Mouse (Mus musculus): ENCODE results near the gene Pon1.

Pon1 gene

GRCm38 (mm10) chr6:5136046-5136445 is 57.7 kb downstream of the Pon1 start:
- DNase-seq (ENCODE audit: low spot score in 2 of 2) = no peak

DNA sequence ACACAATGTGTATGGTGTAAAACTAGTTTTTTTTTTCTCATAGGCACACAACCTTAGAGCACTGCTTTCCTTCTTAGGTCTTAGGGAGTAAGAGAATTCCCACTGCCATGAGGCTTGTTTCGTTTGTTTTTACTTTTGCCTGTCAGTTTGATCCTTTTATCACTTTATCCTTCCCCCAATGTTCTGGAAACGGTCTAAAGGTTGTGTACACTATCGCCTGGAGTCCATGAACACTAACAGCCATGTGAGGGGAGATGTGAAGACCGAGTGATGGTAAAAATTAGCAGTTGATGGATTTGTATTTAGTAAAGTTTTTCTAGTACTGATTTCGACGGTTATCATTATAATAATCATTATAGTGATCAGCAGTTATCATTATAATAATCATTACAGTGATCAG is 58.8 kb downstream of the Pon1 start:
- no peak for DNase-seq (ENCODE audit: low spot score in 2 of 2)

DNA sequence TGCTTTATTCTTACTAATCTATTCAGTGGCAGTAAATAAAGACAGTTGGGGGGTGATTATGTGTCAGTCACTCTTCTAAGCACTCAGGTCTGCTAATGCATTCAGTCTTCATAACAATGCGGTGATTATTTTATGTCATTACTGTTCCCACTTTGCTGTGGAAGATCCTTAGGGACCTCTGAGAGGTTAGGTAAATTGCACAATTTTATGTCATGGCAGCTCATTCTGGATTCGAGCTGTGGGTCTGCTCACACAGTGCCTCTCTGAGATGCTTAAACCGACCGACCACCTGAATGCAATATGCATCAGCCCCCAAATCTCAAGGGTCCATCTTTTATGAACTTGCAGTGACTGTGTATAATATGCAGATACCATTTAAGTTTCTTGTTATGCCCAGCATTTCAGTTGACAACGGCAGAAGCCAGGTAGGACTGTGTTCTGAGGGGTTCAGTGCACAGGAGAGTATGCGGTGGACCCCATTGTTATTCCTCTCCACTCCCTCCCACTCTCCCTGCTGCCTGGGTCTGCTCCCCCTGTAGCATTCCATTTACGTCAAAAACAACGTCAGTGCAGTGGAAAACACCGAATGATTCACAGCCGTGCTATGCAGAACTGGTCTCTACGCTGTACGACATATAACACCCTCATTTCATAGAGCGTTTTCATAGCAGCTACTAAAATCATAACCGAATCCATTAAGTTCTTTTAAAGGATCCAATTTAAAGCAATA is 64.2 kb downstream of the Pon1 start:
- no peak for DNase-seq (ENCODE audit: low spot score in 2 of 2)

- DNase-seq (ENCODE audit: low spot score in 2 of 2) = no peak
Observed at GRCm38 (mm10) chr6:5120229-5120628, 73.5 kb downstream of the Pon1 start.

DNA sequence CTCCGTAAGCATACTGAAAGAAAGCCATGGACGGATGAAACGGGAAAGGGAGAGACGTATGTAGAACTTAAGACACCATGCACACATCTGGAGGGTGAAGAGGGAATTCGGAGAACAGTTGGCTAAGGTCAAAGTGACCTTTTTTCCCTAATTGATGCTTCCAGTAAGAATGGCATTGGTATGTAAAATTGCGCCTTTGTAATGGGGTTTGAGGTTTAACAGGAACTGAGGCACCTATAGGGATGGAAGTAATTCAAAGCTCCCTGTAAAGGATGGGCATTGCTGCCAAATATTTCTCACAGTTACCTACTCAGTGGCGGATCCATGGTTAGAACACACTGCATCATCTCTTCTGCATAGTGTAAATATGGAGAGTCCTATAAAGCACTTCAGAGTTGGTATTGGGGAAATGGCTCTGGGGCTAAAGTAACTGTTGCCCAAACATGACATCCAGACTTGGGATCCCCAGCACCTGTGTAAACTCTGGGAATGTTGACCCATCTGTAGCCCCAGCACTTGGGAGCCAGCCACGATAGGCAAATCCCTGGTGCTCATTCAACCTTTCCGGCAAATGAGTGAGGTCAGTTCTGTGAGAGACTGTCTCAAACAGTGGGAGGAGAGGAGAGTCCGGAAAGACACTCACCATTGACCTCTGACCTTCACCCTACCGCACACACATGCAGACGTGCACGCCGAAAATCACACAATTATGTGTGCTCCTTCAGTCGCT is 74.4 kb downstream of the Pon1 start:
- no peak for DNase-seq (ENCODE audit: low spot score in 2 of 2)
